Mouse (Mus musculus) myocyte (in vitro differentiated cells): Measurements from ENCODE around the gene Fgfr1op2. TPM values are rescaled to one million over a fixed set of nuclear protein-coding genes. Genes with fewer than 3 reads are reported as not detected.

Experiments used
- H3K27me3 ChIP-seq: one replicate; pipeline ENCODE4 v1.6.1; 2011; ENCODE audit not compliant: control insufficient read depth, insufficient read depth, insufficient read length
- H3K36me3 ChIP-seq: one replicate; pipeline ENCODE4 v1.6.1; 2011; ENCODE audit not compliant: control insufficient read depth, insufficient read depth
- H3K4me2 ChIP-seq: one replicate; pipeline ENCODE4 v1.6.1; 2011; ENCODE audit warnings: low read depth, control low read depth
- H3K4me3 ChIP-seq: one replicate; pipeline ENCODE4 v1.5.1; 2011; ENCODE audit warnings: mild to moderate bottlenecking, control low read depth, moderate library complexity
- H3K79me2 ChIP-seq: one replicate; pipeline ENCODE4 v1.6.1; 2011; ENCODE audit not compliant: control insufficient read depth, insufficient read depth
- H3ac ChIP-seq: one replicate; pipeline ENCODE4 v1.6.1; 2011; ENCODE audit not compliant: control insufficient read depth, insufficient read length
- CEBPB ChIP-seq: IDR thresholded peaks from 2 replicates; pipeline ENCODE4 v1.6.1; 2011; ENCODE audit warnings: mild to moderate bottlenecking, moderate library complexity; ENCODE audit not compliant: poor library complexity, insufficient read depth, severe bottlenecking
- E2F4 ChIP-seq: IDR thresholded peaks from one replicate; pipeline ENCODE4 v1.6.1; 2011; ENCODE audit warnings: mild to moderate bottlenecking, control low read depth, moderate library complexity; ENCODE audit not compliant: insufficient read depth
- MAX ChIP-seq: IDR thresholded peaks from one replicate; pipeline ENCODE4 v1.6.1; 2011; ENCODE audit warnings: low read depth, mild to moderate bottlenecking, control low read depth
- MYOD1 ChIP-seq, 3 experiments: IDR thresholded peaks; one replicate each; pipeline ENCODE4 v1.6.1; 2011; ENCODE audit warnings: control low read depth in 2 of 3, low read depth in 2 of 3, mild to moderate bottlenecking in 2 of 3, moderate library complexity in 1 of 3; ENCODE audit not compliant: insufficient read length in 2 of 3, control insufficient read depth in 1 of 3
- MYOG ChIP-seq, 3 experiments: IDR thresholded peaks; one replicate each; pipeline ENCODE4 v1.6.1; 2011; ENCODE audit warnings: control low read depth in 2 of 3, low read depth in 2 of 3, mild to moderate bottlenecking in 2 of 3; ENCODE audit not compliant: insufficient read length in 2 of 3, control insufficient read depth in 1 of 3, insufficient read depth in 1 of 3
- POLR2A ChIP-seq: IDR thresholded peaks from one replicate; pipeline ENCODE4 v1.6.1; 2011; ENCODE audit warnings: low read depth, mild to moderate bottlenecking, control low read depth, moderate library complexity; ENCODE audit not compliant: insufficient read length
- POLR2AphosphoS2 ChIP-seq: IDR thresholded peaks from one replicate; pipeline ENCODE4 v1.6.1; 2011; ENCODE audit warnings: low read depth, control low read depth; ENCODE audit not compliant: insufficient read length
- REST ChIP-seq: IDR thresholded peaks from one replicate; pipeline ENCODE4 v1.6.1; 2011; ENCODE audit warnings: mild to moderate bottlenecking, control low read depth, moderate library complexity; ENCODE audit not compliant: insufficient read depth, insufficient read length
- SRF ChIP-seq: IDR thresholded peaks from one replicate; pipeline ENCODE4 v1.6.1; 2011; ENCODE audit warnings: low read depth; ENCODE audit not compliant: control insufficient read depth, insufficient read length
- TCF12 ChIP-seq: IDR thresholded peaks from one replicate; pipeline ENCODE4 v1.6.1; 2011; ENCODE audit warnings: mild to moderate bottlenecking, control low read depth; ENCODE audit not compliant: poor library complexity, insufficient read depth, severe bottlenecking
- TCF3 ChIP-seq: IDR thresholded peaks from one replicate; pipeline ENCODE4 v1.6.1; 2011; ENCODE audit warnings: low read depth, control low read depth; ENCODE audit not compliant: insufficient read length
- USF1 ChIP-seq: IDR thresholded peaks from one replicate; pipeline ENCODE4 v1.6.1; 2011; ENCODE audit warnings: low read depth, mild to moderate bottlenecking, control low read depth, moderate library complexity
- polyA plus RNA-seq: library from polyadenylated mRNA; unstranded; fragments of >200 nt; fragmentation: generic; extraction: Trizol; gene quantifications from one replicate; pipeline ENCODE4 v1.2.1, GENCODE M21; 2012; ENCODE audit warnings: missing spikeins

Fgfr1op2 gene
- polyA plus RNA-seq, 1 experiment, result 54.4 TPM

- TF ChIP-seq TCF3 (no peak), USF1 (no peak), E2F4 (no peak), MAX (no peak), SRF (no peak), REST (no peak), MYOG (IDR thresholded peaks at IDR 0.05; ENCODE audit: control insufficient read depth in 1 of 3, insufficient read depth in 1 of 3, insufficient read length in 2 of 3, low read depth in 2 of 3) (no peak), CEBPB (no peak), MYOD1 (IDR thresholded peaks at IDR 0.05; ENCODE audit: control insufficient read depth in 1 of 3, insufficient read length in 2 of 3, low read depth in 2 of 3) (no peak), POLR2AphosphoS2 (no peak), TCF12 (no peak), POLR2A (no peak)
Observed at GRCm38 (mm10) chr6:146628123-146628522, 51.1 kb downstream of the Fgfr1op2 start.

GRCm38 (mm10) chr6:146629781-146630756 lies 53.1 kb downstream of the Fgfr1op2 start:
- TF ChIP-seq TCF3 (no peak), MYOD1 (IDR thresholded peaks at IDR 0.05; ENCODE audit: control insufficient read depth in 1 of 3, insufficient read length in 2 of 3, low read depth in 2 of 3) (no peak), USF1 (no peak), REST (no peak), CEBPB (no peak), POLR2A (no peak), MAX (no peak), MYOG (IDR thresholded peaks at IDR 0.05; ENCODE audit: control insufficient read depth in 1 of 3, insufficient read depth in 1 of 3, insufficient read length in 2 of 3, low read depth in 2 of 3) (no peak), E2F4 (no peak), TCF12 (no peak), SRF (no peak), POLR2AphosphoS2 (no peak)
- Histone ChIP-seq H3K79me2 (no peaks in the 10 kb centered on the region), H3K4me2 (no peak overlapping the region), H3K4me3 (no peak overlapping the region), H3K27me3 (no peaks in the 10 kb centered on the region), H3K36me3 (no peaks in the 10 kb centered on the region), H3ac (no peak overlapping the region)

More at GRCm38 (mm10) chr6:146628123-146628522, 51.1 kb downstream of the Fgfr1op2 start:
- Histone ChIP-seq H3ac (no peak overlapping the region), H3K4me2 (no peak overlapping the region), H3K79me2 (no peaks in the 10 kb centered on the region), H3K27me3 (no peaks in the 10 kb centered on the region), H3K36me3 (no peaks in the 10 kb centered on the region), H3K4me3 (no peak overlapping the region)

DNA sequence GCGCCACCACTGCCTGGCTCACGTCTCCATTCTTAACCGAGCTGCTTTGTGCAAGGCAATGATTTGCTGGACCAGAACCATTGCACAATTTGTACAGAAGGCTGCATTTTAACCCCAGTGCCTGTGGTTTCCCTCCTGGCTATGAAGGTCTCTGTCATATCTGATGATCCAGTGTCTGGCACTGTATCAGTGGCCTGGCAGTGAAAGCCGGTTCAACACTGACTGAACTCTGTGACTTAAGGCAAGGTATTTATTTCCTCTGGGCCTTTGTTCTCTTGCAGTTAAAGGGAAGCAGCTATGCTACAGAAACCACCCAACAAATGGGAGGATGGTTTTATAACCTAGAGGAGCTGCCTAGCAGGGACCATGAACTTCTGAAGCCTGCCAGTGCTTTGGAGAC lies 54.0 kb downstream of the Fgfr1op2 start:
- H3K36me3 ChIP-seq, result no peaks in the 10 kb centered on the region
- no peak for TF ChIP-seq MYOG (IDR thresholded peaks at IDR 0.05; ENCODE audit: control insufficient read depth in 1 of 3, insufficient read depth in 1 of 3, insufficient read length in 2 of 3, low read depth in 2 of 3)
- no peak for TF ChIP-seq POLR2AphosphoS2
- TF ChIP-seq POLR2A, result no peak
- TF ChIP-seq CEBPB, result no peak
- TF ChIP-seq REST, result no peak
- TF ChIP-seq E2F4, result no peak
- TF ChIP-seq USF1, result no peak
- no peak for TF ChIP-seq MYOD1 (IDR thresholded peaks at IDR 0.05; ENCODE audit: control insufficient read depth in 1 of 3, insufficient read length in 2 of 3, low read depth in 2 of 3)

DNA sequence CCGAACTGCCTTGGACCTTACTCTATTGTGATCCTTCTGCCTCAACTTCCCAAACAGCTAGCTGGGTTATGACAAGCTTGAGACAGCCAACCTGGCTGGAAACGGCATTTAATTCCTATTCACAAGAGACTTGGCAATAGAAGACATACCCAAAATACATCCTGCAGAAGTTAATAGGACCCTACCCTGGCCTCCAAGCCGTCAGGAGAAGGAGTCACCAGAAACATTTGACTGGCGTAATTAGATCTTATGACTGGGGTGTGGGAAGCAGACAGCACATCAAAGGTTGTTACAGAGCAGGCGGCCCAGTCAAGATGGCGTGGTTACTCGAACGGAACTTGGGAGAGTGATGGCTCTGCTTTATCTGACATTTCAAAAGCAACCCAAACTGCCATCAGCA lies 54.8 kb downstream of the Fgfr1op2 start:
- no peak for TF ChIP-seq TCF3
- no peak for TF ChIP-seq MYOD1 (IDR thresholded peaks at IDR 0.05; ENCODE audit: control insufficient read depth in 1 of 3, insufficient read length in 2 of 3, low read depth in 2 of 3)
- no peak for TF ChIP-seq USF1
- TF ChIP-seq TCF12, result no peak
- no peak for TF ChIP-seq REST
- TF ChIP-seq SRF, result no peak
- no peak for TF ChIP-seq POLR2A
- Histone ChIP-seq H3K27me3 (no peaks in the 10 kb centered on the region), H3K4me3 (no peak overlapping the region), H3K36me3 (no peaks in the 10 kb centered on the region), H3ac (no peak overlapping the region), H3K79me2 (no peaks in the 10 kb centered on the region), H3K4me2 (no peak overlapping the region)

More for the DNA sequence above, 54.0 kb downstream of the Fgfr1op2 start:
- no peaks in the 10 kb centered on the region for H3K79me2 ChIP-seq
- no peaks in the 10 kb centered on the region for H3K27me3 ChIP-seq
- no peak overlapping the region for H3ac ChIP-seq
- no peak overlapping the region for H3K4me3 ChIP-seq
- no peak overlapping the region for H3K4me2 ChIP-seq

DNA sequence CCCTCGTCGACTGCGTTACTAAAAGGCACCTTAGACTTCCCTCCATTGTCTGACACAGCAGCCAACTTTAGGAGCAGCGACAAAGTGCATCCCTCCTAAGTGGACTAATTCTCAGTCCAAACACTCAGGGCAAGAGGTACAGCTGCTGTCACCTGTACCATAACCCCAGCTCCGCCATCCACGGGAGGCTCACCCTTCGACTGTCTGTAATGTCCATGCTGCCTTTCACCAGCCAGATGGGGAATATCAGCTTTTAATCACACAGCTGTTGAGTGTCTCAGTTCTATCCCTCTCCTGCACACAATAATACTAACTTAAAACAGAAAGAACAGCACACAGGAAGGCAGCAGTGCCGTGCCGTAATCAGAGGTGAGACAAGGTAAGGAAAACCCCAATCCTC lies 55.4 kb downstream of the Fgfr1op2 start:
- no peaks in the 10 kb centered on the region for H3K27me3 ChIP-seq
- no peak overlapping the region for H3ac ChIP-seq
- H3K79me2 ChIP-seq, result no peaks in the 10 kb centered on the region
- no peak overlapping the region for H3K4me3 ChIP-seq
- TF ChIP-seq SRF (no peak), REST (no peak), MYOD1 (IDR thresholded peaks at IDR 0.05; ENCODE audit: control insufficient read depth in 1 of 3, insufficient read length in 2 of 3, low read depth in 2 of 3) (no peak), CEBPB (no peak), MYOG (IDR thresholded peaks at IDR 0.05; ENCODE audit: control insufficient read depth in 1 of 3, insufficient read depth in 1 of 3, insufficient read length in 2 of 3, low read depth in 2 of 3) (no peak)
- no peaks in the 10 kb centered on the region for H3K36me3 ChIP-seq
- H3K4me2 ChIP-seq, result no peak overlapping the region
